Mouse (Mus musculus) intestine, embryonic 14.5 days (tissue): ENCODE data around the gene Stum. TPM values are rescaled to one million over a fixed set of nuclear protein-coding genes. Genes with fewer than 3 reads are reported as not detected.

ENCODE experiments used
- ATAC-seq: fragments of 200-750 bp; cut with Nextera tagmentation; replicated peaks from 2 replicates; pipeline ENCODE4 v1.8.0; 2017; ENCODE audit warnings: low read depth, moderate number of reproducible peaks, moderate TSS enrichment, moderate library complexity; ENCODE audit not compliant: low FRiP score, low TSS enrichment
- DNase-seq: peaks from one replicate; pipeline ENCODE4 v3.0.0-alpha.2; 2018; ENCODE audit warnings: low spot score
- H3K27ac ChIP-seq: fragments of 300-500 bp; sonication (generic); 2 replicates; pipeline ENCODE4 v1.5.1; 2014; ENCODE audit warnings: low read depth, mild to moderate bottlenecking, control low read depth
- H3K27me3 ChIP-seq: fragments of 300-500 bp; sonication (generic); replicated peaks from 2 replicates; pipeline ENCODE4 v1.6.1; 2014; ENCODE audit warnings: low read length, control low read depth; ENCODE audit not compliant: control insufficient read depth, insufficient read depth
- H3K36me3 ChIP-seq: fragments of 300-500 bp; sonication (generic); 2 replicates; pipeline ENCODE4 v1.6.1; 2014; ENCODE audit warnings: low read length, control low read depth; ENCODE audit not compliant: control insufficient read depth, insufficient read depth
- H3K4me1 ChIP-seq: fragments of 300-500 bp; sonication (generic); replicated peaks from 2 replicates; pipeline ENCODE4 v1.6.1; 2014; ENCODE audit warnings: low read length, control low read depth, mixed read lengths; ENCODE audit not compliant: control insufficient read depth, insufficient read depth
- H3K4me2 ChIP-seq: fragments of 300-500 bp; sonication (generic); 2 replicates; pipeline ENCODE4 v1.6.1; 2014; ENCODE audit warnings: low read length
- H3K4me3 ChIP-seq: fragments of 300-500 bp; sonication (generic); 2 replicates; pipeline ENCODE4 v1.5.1; 2014; ENCODE audit warnings: low read depth, low read length, control low read depth, mixed read lengths
- H3K9ac ChIP-seq: fragments of 300-500 bp; sonication (generic); 2 replicates; pipeline ENCODE4 v1.6.1; 2014; ENCODE audit warnings: mild to moderate bottlenecking, low read length
- H3K9me3 ChIP-seq: fragments of 300-500 bp; sonication (generic); 2 replicates; pipeline ENCODE4 v1.6.1; 2016; ENCODE audit warnings: low read length, control low read depth; ENCODE audit not compliant: control insufficient read depth
- WGBS: fragments of 180-500 bp; shearing (Covaris S2); extraction: QIAGEN DNeasy Blood & Tissue Kit; methylation state at CpG from one replicate; pipeline ENCODE4 v1.1.7; 2014; 5-methylcytosine and 5-hydroxymethylcytosine counted together
- polyA plus RNA-seq: library from polyadenylated mRNA; unstranded; fragments of >200 nt; fragmentation: Nextera tagmentation; extraction: Ambion mirVana; gene quantifications from 2 replicates; pipeline ENCODE4 v1.2.1, GENCODE M21; 2014

The Stum gene
- polyA plus RNA-seq, 1 experiment from 2014 or later = 1.9 TPM

DNA sequence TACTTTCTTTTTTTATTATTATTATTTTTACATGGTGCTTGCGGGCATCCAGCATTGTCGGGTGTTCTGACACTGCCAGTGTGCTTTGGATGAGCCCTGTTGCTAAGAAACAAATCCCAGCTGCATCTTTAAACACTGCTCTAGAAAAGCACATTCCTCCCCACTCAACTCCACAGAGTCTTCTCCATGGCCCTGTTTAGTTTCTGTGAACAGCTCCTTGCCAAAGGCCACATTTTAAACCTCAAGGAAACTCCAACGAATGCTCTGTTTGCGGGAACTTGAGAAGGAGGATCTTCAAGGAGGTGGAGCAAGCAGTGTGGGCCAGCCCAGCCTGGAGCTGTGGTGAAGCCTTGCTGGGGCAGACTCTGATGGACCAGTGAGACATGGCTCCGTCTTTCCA is 22.6 kb downstream of the Stum start:
- ATAC-seq = no peak
- Histone ChIP-seq H3K9me3 (no peaks in the 10 kb centered on the region), H3K27ac (peak overlapping the region; percentile 16; the same call in 1 of the 2 replicates), H3K27me3 (no peaks in the 10 kb centered on the region), H3K4me2 (no peak overlapping the region), H3K9ac (no peak overlapping the region), H3K4me3 (no peak overlapping the region), H3K4me1 (peaks cover 5% of the 10 kb centered on the region; the same call in 1 of the 2 replicates), H3K36me3 (no peaks in the 10 kb centered on the region)
- WGBS = 32% methylated on average over 5 of the region's 5 CpGs
- peak; percentile 58 for DNase-seq

DNA sequence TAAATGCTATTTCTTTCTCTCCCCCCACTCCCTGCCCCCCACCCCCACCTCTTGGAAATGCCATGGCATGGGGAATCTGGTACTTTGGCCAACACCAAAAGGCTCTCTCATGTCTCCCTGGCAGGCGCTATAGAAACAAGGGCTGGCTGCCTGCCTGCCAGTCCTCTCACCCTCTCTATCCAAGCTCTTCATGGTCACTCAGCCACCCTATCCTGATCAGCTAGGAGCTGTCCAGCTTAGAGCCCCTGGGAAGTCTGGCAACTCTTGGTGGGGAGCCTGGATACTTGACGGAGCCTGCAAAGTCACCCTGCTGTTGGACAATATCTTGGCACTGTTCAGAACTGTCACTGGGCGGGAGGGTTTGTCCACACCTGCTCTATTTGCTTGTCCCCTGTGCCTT is 24.6 kb downstream of the Stum start:
- H3K27ac ChIP-seq = no peak overlapping the region
- no peak overlapping the region for H3K9ac ChIP-seq
- WGBS = 64% methylated on average over 3 of the region's 3 CpGs
- DNase-seq = no peak
- no peaks in the 10 kb centered on the region for H3K9me3 ChIP-seq
- ATAC-seq = no peak
- peaks cover 5% of the 10 kb centered on the region; the same call in 1 of the 2 replicates for H3K4me1 ChIP-seq
- H3K4me2 ChIP-seq = no peak overlapping the region
- H3K36me3 ChIP-seq = no peaks in the 10 kb centered on the region
- no peak overlapping the region for H3K4me3 ChIP-seq
- H3K27me3 ChIP-seq = no peaks in the 10 kb centered on the region

DNA sequence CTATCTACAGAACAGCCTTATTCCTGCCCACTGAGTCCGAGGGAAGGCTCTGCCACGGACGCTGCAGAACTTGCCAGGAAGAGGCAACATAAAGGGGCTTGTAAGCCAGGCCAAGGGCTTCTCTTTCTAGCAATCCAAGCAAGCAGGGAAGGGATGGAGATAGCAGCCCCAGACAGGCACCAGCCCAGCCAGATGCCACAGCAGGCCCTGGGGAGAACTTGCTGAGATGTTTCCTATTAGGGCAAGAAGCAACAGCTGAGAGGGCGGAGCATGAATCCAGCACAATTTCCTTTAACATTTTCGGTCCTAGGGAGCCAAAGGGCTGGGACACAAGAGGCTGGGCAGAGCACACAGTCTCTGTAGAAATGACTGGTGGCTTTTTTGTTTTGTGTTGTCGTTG is 25.0 kb downstream of the Stum start:
- Histone ChIP-seq H3K9ac (no peak overlapping the region), H3K36me3 (no peaks in the 10 kb centered on the region), H3K9me3 (no peaks in the 10 kb centered on the region), H3K4me1 (peaks cover 5% of the 10 kb centered on the region; the same call in 1 of the 2 replicates), H3K4me2 (no peak overlapping the region), H3K4me3 (no peak overlapping the region), H3K27me3 (no peaks in the 10 kb centered on the region), H3K27ac (no peak overlapping the region)
- DNase-seq = no peak
- 49% methylated on average over 6 of the region's 6 CpGs for WGBS
- ATAC-seq = no peak

DNA sequence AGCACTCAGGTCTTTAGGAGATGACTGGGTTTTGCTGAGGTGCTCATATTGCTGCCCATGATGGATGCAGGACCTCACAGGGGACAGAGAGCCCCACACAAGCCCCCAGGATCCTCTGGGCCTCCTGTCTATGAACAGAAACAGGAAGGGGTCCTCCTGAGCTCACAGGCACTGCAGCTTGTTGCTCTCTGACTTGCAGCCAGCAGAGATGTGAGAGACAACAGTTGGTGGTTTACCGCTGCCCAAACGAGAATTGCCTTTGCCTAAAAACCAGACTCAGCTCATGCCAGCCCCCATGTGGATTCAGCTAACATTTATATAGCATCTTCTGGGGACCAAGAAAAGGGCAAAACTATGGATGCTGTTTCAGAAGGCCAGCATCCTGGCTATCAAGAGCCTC is 33.7 kb downstream of the Stum start:
- Histone ChIP-seq H3K4me3 (no peak overlapping the region), H3K4me1 (0 out of 2 replicates have a peak, but pooled peaks cover 3% of the 10 kb centered on the region), H3K9ac (no peak overlapping the region), H3K9me3 (0 out of 2 replicates have a peak, but pooled peaks cover 5% of the 10 kb centered on the region), H3K27me3 (no peaks in the 10 kb centered on the region), H3K27ac (no peak overlapping the region), H3K36me3 (no peaks in the 10 kb centered on the region), H3K4me2 (no peak overlapping the region)
- ATAC-seq = no peak
- no peak for DNase-seq
- WGBS = 65% methylated on average over 2 of the region's 2 CpGs

DNA sequence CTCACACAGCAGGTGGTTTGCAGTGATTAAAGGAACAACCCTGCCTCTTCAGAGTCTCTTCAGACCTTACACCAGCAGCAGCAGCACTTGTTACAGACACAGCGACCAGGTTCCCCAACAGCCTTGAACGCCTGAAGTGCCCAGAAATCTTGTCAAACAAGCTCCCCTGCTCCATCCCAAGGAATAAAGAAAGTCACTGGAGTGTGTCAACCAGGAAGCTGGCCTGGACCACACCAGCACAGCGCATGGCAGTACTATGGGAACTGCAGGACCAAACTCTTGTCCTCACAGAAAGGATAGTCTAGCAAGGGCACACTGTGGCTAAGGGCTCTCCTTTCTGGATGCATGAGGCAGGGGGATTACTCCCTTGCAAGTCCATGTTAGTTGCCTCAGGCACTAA is 38.9 kb downstream of the Stum start:
- 63% methylated on average over 3 of the region's 3 CpGs for WGBS
- Histone ChIP-seq H3K4me3 (no peak overlapping the region), H3K4me2 (no peak overlapping the region), H3K27ac (no peak overlapping the region), H3K27me3 (no peaks in the 10 kb centered on the region), H3K36me3 (no peaks in the 10 kb centered on the region), H3K4me1 (0 out of 2 replicates have a peak, but pooled peaks cover 3% of the 10 kb centered on the region), H3K9ac (no peak overlapping the region), H3K9me3 (no peaks in the 10 kb centered on the region)
- DNase-seq (no peak), ATAC-seq (no peak)

DNA sequence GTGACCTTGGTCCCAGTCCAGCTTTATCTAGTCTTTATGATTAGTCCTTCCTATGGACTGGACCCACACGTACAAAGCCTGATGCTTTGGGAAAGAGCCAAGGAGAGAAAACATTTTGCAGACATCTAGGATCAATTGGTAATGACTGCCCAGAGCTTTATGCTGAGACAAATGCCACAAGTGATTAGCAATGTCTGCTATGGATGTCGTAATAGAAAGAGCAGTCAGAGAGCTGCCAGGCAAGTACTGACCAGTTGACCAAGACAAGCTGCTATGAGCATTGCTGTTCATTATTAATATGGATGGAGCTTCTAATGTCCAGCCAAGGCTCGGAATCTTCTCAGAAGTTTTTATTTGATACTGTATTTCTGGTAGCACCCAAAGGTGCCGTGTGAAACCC is 43.8 kb downstream of the Stum start:
- Histone ChIP-seq H3K27me3 (no peaks in the 10 kb centered on the region), H3K9me3 (no peaks in the 10 kb centered on the region), H3K4me2 (no peak overlapping the region), H3K4me1 (no peaks in the 10 kb centered on the region; the same call in 1 of the 2 replicates), H3K4me3 (no peak overlapping the region), H3K36me3 (no peaks in the 10 kb centered on the region), H3K27ac (no peak overlapping the region), H3K9ac (no peak overlapping the region)
- 77% methylated on average over 4 of the region's 4 CpGs for WGBS
- DNase-seq (no peak), ATAC-seq (no peak)

DNA sequence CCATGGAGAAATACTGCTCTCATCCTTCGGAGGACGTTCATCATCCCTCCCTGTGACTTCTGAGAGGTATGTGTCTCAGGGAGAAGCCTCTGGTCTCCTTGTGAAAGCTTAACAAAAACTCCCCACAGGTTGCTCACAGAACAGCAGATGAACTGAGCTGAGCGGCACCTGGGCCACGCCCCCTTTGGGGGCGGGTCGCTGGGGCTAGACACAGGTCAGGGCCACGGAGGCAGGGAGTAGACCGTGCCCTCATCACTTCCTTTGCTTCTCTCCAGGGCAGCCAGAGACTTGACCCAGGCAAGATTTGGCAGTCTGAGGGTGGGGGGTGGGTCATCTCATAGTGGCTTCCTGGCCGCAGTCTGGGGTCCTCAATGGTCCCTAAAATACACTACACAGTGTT is 48.4 kb downstream of the Stum start:
- Histone ChIP-seq H3K4me3 (no peak overlapping the region), H3K4me2 (no peak overlapping the region), H3K27me3 (no peaks in the 10 kb centered on the region), H3K9me3 (no peaks in the 10 kb centered on the region), H3K9ac (no peak overlapping the region), H3K27ac (no peak overlapping the region), H3K36me3 (no peaks in the 10 kb centered on the region), H3K4me1 (peaks cover 12% of the 10 kb centered on the region)
- WGBS = 12% methylated on average over 9 of the region's 9 CpGs
- ATAC-seq = no peak
- DNase-seq = no peak

DNA sequence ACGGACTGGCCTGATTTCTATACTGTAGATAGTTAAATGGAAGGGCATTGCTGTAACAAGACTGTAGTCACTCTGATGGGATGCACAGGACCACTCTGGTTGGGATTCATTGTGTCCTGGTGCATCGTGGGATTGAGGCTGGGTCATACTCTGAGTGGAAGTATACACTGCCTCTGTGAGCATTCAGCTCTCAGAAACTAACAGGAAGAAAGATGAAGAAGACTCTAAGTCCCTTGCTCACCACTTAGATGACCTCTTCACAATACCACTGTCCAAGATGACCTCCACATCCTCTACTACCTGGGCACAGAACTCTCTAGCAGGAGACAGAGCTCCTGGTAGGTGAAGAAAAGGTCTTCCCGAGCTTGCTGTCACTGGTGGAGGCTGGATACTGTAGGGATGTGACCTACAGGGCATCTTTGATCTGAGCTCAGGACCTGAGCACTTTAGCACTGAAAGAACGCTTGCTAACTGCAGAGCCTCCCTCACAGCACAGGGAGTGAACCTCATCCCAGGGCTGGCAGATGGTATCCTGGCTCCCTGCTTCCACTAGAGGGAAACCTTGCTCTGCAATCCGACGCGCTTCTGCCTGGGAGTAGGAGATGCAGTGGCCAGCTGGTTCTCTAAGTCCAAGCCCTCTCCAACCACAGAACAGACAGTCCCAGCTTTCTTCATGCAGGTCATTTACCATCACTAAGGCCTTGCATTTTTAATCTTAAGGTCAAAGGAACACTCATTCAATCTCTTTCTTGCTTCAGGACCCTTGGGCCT is 49.3 kb downstream of the Stum start:
- Histone ChIP-seq H3K9me3 (no peaks in the 10 kb centered on the region), H3K4me3 (no peak overlapping the region), H3K27me3 (no peaks in the 10 kb centered on the region), H3K27ac (no peak overlapping the region), H3K4me1 (peaks cover 12% of the 10 kb centered on the region), H3K4me2 (no peak overlapping the region), H3K9ac (no peak overlapping the region), H3K36me3 (no peaks in the 10 kb centered on the region)
- WGBS = 19% methylated on average over 7 of the region's 7 CpGs
- peak; percentile 71 for ATAC-seq
- peak; percentile 78 for DNase-seq

DNA sequence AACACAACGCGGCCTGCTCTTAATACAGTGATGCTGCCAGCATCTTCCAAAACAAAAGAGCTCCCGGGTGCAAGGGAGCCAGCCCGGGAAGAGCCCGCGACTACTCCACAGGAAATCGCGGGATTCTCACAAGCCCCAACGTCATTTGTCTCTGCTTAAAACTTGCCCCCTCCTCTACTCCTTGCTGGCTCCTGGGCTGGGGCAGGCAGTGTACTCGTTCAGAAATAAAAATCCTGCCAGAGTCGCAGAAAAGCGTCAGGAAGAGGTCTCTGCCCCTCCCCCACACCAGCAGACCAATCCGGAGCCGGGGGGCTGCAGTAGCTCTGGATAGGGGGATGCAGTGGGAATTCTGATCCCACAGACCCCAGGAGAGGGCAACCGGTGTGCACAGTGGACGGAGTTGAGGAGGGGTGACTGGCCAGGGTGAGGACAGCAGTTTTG is 50.2 kb downstream of the Stum start:
- Histone ChIP-seq H3K4me1 (peaks cover 13% of the 10 kb centered on the region), H3K36me3 (no peaks in the 10 kb centered on the region), H3K9ac (peak overlapping the region; percentile 41), H3K27ac (no peak overlapping the region), H3K4me2 (peak overlapping the region; percentile 50), H3K4me3 (peak overlapping the region; percentile 19), H3K27me3 (no peaks in the 10 kb centered on the region), H3K9me3 (no peaks in the 10 kb centered on the region)
- WGBS = 3% methylated on average over 16 of the region's 16 CpGs
- ATAC-seq (no peak), DNase-seq (peak; percentile 68)
